Mouse (Mus musculus) lung, adult 2 months (tissue): Measurements from ENCODE around the gene Sipa1l3. TPM values are rescaled to one million over a fixed set of nuclear protein-coding genes. Genes with fewer than 3 reads are reported as not detected.
A peak's percentile ranks its signal among the peaks of the same experiment; 100 is the strongest.

Experiments
- DNase-seq: peaks from one replicate; pipeline ENCODE4 v3.0.0; 2022
- H3K4me1 ChIP-seq: fragments of 200-500 bp; 2 replicates; pipeline ENCODE4 v1.6.1; 2011; ENCODE audit warnings: low read length; ENCODE audit not compliant: control insufficient read depth, insufficient read depth
- H3K4me3 ChIP-seq: fragments of 200-500 bp; replicated peaks from 2 replicates; pipeline ENCODE3; 2011; ENCODE audit warnings: low read depth, mild to moderate bottlenecking, control low read depth, low read length; ENCODE audit errors: extremely low read depth
- CTCF ChIP-seq: fragments of 200-500 bp; IDR thresholded peaks from 2 replicates; pipeline ENCODE4 v1.5.1; 2011; ENCODE audit warnings: mild to moderate bottlenecking, low read length, control low read depth; ENCODE audit not compliant: insufficient read depth
- POLR2A ChIP-seq: fragments of 200-500 bp; IDR thresholded peaks from 2 replicates; pipeline ENCODE4 v1.6.1; 2011; ENCODE audit warnings: low read depth, mild to moderate bottlenecking, control low read depth, low read length, borderline replicate concordance; ENCODE audit errors: extremely low read depth
- WGBS: fragments of 180-500 bp; shearing (Covaris S2); methylation state at CpG from one replicate; pipeline ENCODE4 v1.1.7; 2018; 5-methylcytosine and 5-hydroxymethylcytosine counted together
- polyA plus RNA-seq: library from polyadenylated mRNA; depleted of rRNA; stranded (reverse); fragments of >200 nt; gene quantifications from 2 replicates; pipeline ENCODE4 v1.2.3, GENCODE M21; 2012

Sipa1l3 gene
- polyA plus RNA-seq, 1 experiment: 125 TPM

- no peak overlapping the region for H3K4me3 ChIP-seq
- no peaks in the 10 kb centered on the region for H3K4me1 ChIP-seq
- DNase-seq: no peak
- TF ChIP-seq POLR2A: no peak
- TF ChIP-seq CTCF: no peak
- WGBS: 72% methylated on average over 12 of the region's 12 CpGs
Observed at GRCm38 (mm10) chr7:29341722-29342121, 176.7 kb downstream of the Sipa1l3 start.

GRCm38 (mm10) chr7:29340838-29341237 lies 177.6 kb downstream of the Sipa1l3 start:
- no peak for DNase-seq
- TF ChIP-seq CTCF: no peak
- no peak for TF ChIP-seq POLR2A
- Histone ChIP-seq H3K4me1 (no peaks in the 10 kb centered on the region), H3K4me3 (no peak overlapping the region)
- whole genome bisulfite sequencing: 92% methylated on average over 8 of the region's 8 CpGs

GRCm38 (mm10) chr7:29340247-29340646 lies 178.2 kb downstream of the Sipa1l3 start:
- Histone ChIP-seq H3K4me1 (no peaks in the 10 kb centered on the region), H3K4me3 (no peak overlapping the region)
- TF ChIP-seq CTCF: no peak
- TF ChIP-seq POLR2A: no peak
- 89% methylated on average over 9 of the region's 9 CpGs for WGBS
- DNase-seq: no peak

- Histone ChIP-seq H3K4me1 (no peaks in the 10 kb centered on the region), H3K4me3 (no peak overlapping the region)
- WGBS: 60% methylated on average over 14 of the region's 14 CpGs
- DNase-seq: no peak
- TF ChIP-seq CTCF: no peak
- no peak for TF ChIP-seq POLR2A
Observed at GRCm38 (mm10) chr7:29338984-29339679, 179.3 kb downstream of the Sipa1l3 start.

GRCm38 (mm10) chr7:29338351-29338919 lies 180.0 kb downstream of the Sipa1l3 start:
- WGBS: 77% methylated on average over 9 of the region's 9 CpGs
- H3K4me1 ChIP-seq: no peaks in the 10 kb centered on the region
- TF ChIP-seq CTCF (no peak), POLR2A (no peak)
- DNase-seq: no peak
- H3K4me3 ChIP-seq: no peak overlapping the region

- 94% methylated on average over 2 of the region's 2 CpGs for WGBS
Observed at GRCm38 (mm10) chr7:29337766-29338165, 180.7 kb downstream of the Sipa1l3 start.

GRCm38 (mm10) chr7:29336795-29337319 lies 181.6 kb downstream of the Sipa1l3 start:
- WGBS: 82% methylated on average over 9 of the region's 9 CpGs
- TF ChIP-seq CTCF (0 out of 2 replicates have a peak, but pooled peaks have one; percentile 9), POLR2A (no peak)
- H3K4me1 ChIP-seq: no peaks in the 10 kb centered on the region
- no peak for DNase-seq
- H3K4me3 ChIP-seq: no peak overlapping the region

More at GRCm38 (mm10) chr7:29337766-29338165, 180.7 kb downstream of the Sipa1l3 start:
- Histone ChIP-seq H3K4me1 (no peaks in the 10 kb centered on the region), H3K4me3 (no peak overlapping the region)
- no peak for TF ChIP-seq POLR2A
- no peak for TF ChIP-seq CTCF
- DNase-seq: no peak

GRCm38 (mm10) chr7:29335841-29336671 lies 182.4 kb downstream of the Sipa1l3 start:
- no peak overlapping the region for H3K4me3 ChIP-seq
- no peak for DNase-seq
- H3K4me1 ChIP-seq: no peaks in the 10 kb centered on the region
- WGBS: 75% methylated on average over 6 of the region's 6 CpGs
- TF ChIP-seq CTCF: no peak

- TF ChIP-seq CTCF (no peak), POLR2A (no peak)
- H3K4me3 ChIP-seq: no peak overlapping the region
Observed at GRCm38 (mm10) chr7:29335276-29335675, 183.2 kb downstream of the Sipa1l3 start.

More at GRCm38 (mm10) chr7:29335276-29335675, 183.2 kb downstream of the Sipa1l3 start:
- DNase-seq: no peak
- H3K4me1 ChIP-seq: no peaks in the 10 kb centered on the region
